Mouse (Mus musculus) left cerebral cortex, postnatal 4 days (tissue): ENCODE data around the gene Ubash3b. TPM values are rescaled to one million over a fixed set of nuclear protein-coding genes. Genes with fewer than 3 reads are reported as not detected.

Experiments used
- DNase-seq: peaks from one replicate; pipeline ENCODE4 v3.0.0-alpha.2; 2022
- intact Hi-C: fragments of 180-260 bp; cut with DNase I; formaldehyde crosslinking; loops from one replicate; pipeline ENCODE4 v1.15.1; 2025
- total RNA-seq, 2 experiments: library from RNA; stranded (reverse); gene quantifications; 2 replicates each; pipeline ENCODE4 v1.2.3; 2021

Ubash3b gene
- total RNA-seq, 2 experiments from 2014 or later = 24.9 to 29.0 TPM

GRCm38 (mm10) chr9:41070761-41071181 lies 90.7 kb downstream of the Ubash3b start:
- intact Hi-C loops = no loop called here
- DNase-seq = no peak

GRCm38 (mm10) chr9:41069509-41069908 lies 92.0 kb downstream of the Ubash3b start:
- DNase-seq = no peak
- intact Hi-C loops = no loop called here

GRCm38 (mm10) chr9:41061446-41061845 lies 100.1 kb downstream of the Ubash3b start:
- intact Hi-C loops = no loop called here

GRCm38 (mm10) chr9:41060617-41061016 lies 100.9 kb downstream of the Ubash3b start:
- intact Hi-C loops = no loop called here
- no peak for DNase-seq

More at GRCm38 (mm10) chr9:41061446-41061845, 100.1 kb downstream of the Ubash3b start:
- DNase-seq = no peak

- intact Hi-C loops = no loop called here
- DNase-seq = no peak
Observed at GRCm38 (mm10) chr9:41058765-41059535, 102.5 kb downstream of the Ubash3b start.

- peak; percentile 95 for DNase-seq
- intact Hi-C loops = no loop called here
Observed at GRCm38 (mm10) chr9:41054166-41054565, 107.3 kb downstream of the Ubash3b start.

- intact Hi-C loops = no loop called here
- DNase-seq = no peak
Observed at GRCm38 (mm10) chr9:41053478-41053877, 108.0 kb downstream of the Ubash3b start.

- no peak for DNase-seq
- intact Hi-C loops = no loop called here
Observed at GRCm38 (mm10) chr9:41051080-41051932, 110.2 kb downstream of the Ubash3b start.

- DNase-seq = no peak
- intact Hi-C loops = no loop called here
Observed at GRCm38 (mm10) chr9:41050331-41051079, 111.0 kb downstream of the Ubash3b start.

GRCm38 (mm10) chr9:41049282-41049681 lies 112.2 kb downstream of the Ubash3b start:
- intact Hi-C loops = loop anchor here (10.0 kb wide), 1 partner anchor 106 kb away; no protein-coding TSS in a partner anchor

GRCm38 (mm10) chr9:41048820-41049219 lies 112.7 kb downstream of the Ubash3b start:
- no peak for DNase-seq
- intact Hi-C loops = loop anchor here (10.0 kb wide), 1 partner anchor 106 kb away; no protein-coding TSS in a partner anchor

More at GRCm38 (mm10) chr9:41049282-41049681, 112.2 kb downstream of the Ubash3b start:
- DNase-seq = no peak

GRCm38 (mm10) chr9:41048216-41048615 lies 113.3 kb downstream of the Ubash3b start:
- DNase-seq = no peak
- intact Hi-C loops = loop anchor here (10.0 kb wide), 1 partner anchor 107 kb away; no protein-coding TSS in a partner anchor

GRCm38 (mm10) chr9:41047654-41048053 lies 113.8 kb downstream of the Ubash3b start:
- no peak for DNase-seq
- intact Hi-C loops = loop anchor here (10.0 kb wide), 1 partner anchor 107 kb away; no protein-coding TSS in a partner anchor

GRCm38 (mm10) chr9:41044626-41045025 lies 116.9 kb downstream of the Ubash3b start:
- peak; percentile 88 for DNase-seq
- intact Hi-C loops = loop anchor here (5.0 to 10.0 kb wide), 2 partner anchors 110 to 138 kb away; no protein-coding TSS in a partner anchor

- DNase-seq = no peak
- intact Hi-C loops = loop anchor here (5.0 to 10.0 kb wide), 2 partner anchors 111 to 139 kb away; no protein-coding TSS in a partner anchor
Observed at GRCm38 (mm10) chr9:41043641-41044040, 117.9 kb downstream of the Ubash3b start.

GRCm38 (mm10) chr9:41041404-41041803 lies 120.1 kb downstream of the Ubash3b start:
- DNase-seq = no peak

GRCm38 (mm10) chr9:41038150-41038664 lies 123.3 kb downstream of the Ubash3b start:
- DNase-seq = no peak
- intact Hi-C loops = no loop called here

More at GRCm38 (mm10) chr9:41041404-41041803, 120.1 kb downstream of the Ubash3b start:
- intact Hi-C loops = loop anchor here (5.0 to 10.0 kb wide), 2 partner anchors 113 to 141 kb away; no protein-coding TSS in a partner anchor

- DNase-seq = no peak
- intact Hi-C loops = no loop called here
Observed at GRCm38 (mm10) chr9:41031590-41032489, 129.7 kb downstream of the Ubash3b start.

- intact Hi-C loops = no loop called here
- DNase-seq = no peak
Observed at GRCm38 (mm10) chr9:41029827-41030226, 131.7 kb downstream of the Ubash3b start.
